Mouse (Mus musculus) mesoderm, embryonic 11.5 days (tissue): ENCODE results near the gene Tmem242.
A peak's percentile ranks its signal among the peaks of the same experiment; 100 is the strongest.

Experiments used
- DNase-seq: peaks from one replicate; pipeline ENCODE4 v3.0.0-alpha.2; 2012; ENCODE audit warnings: low read depth, low spot score

Gene Tmem242

GRCm38 (mm10) chr17:5416518-5416917, 23.5 kb downstream of the Tmem242 start:
- no peak for DNase-seq

- DNase-seq = no peak
Observed at GRCm38 (mm10) chr17:5414041-5414440, 26.0 kb downstream of the Tmem242 start.

DNA sequence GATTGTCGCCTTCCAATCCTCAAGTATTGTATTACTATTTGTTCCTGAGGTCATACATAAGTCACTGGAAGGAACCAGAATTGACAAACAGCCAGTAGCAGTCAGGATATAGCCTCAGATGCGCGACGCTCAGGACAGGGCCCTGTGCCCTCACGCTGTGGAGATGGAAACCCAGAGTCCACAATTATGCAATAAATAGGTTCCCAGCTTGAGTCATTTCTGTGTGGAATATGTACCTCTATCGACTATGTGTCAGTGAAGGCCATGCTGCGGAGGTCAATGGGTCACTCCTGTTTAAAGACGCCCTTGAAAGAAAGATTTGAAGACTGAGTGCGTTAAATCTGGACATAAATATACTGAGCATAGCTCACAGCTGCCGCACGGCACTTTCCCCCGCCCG, 26.7 kb downstream of the Tmem242 start:
- no peak for DNase-seq

DNA sequence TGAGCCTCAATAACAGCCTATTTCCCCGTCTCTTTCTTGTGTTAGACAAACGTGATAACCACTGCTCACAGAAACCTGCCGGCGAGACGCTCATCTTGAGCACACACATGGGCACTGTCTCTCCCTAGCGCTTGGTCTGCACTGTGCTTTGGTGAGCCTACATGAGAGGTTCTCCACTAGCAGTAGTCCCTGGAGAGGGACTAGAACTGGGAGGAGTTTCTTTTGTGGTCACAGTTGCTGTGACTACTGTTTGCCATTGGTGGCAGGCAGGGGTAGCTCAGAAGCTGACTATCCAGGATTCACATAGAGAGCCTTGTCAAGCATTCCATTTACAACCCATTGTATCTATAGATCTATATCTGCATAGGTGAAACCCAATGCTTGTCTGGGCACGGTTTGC, 27.3 kb downstream of the Tmem242 start:
- no peak for DNase-seq

- DNase-seq = no peak
Observed at GRCm38 (mm10) chr17:5412301-5412700, 27.8 kb downstream of the Tmem242 start.

- no peak for DNase-seq
Observed at GRCm38 (mm10) chr17:5411205-5411604, 28.9 kb downstream of the Tmem242 start.

GRCm38 (mm10) chr17:5410336-5410735, 29.7 kb downstream of the Tmem242 start:
- DNase-seq = no peak

DNA sequence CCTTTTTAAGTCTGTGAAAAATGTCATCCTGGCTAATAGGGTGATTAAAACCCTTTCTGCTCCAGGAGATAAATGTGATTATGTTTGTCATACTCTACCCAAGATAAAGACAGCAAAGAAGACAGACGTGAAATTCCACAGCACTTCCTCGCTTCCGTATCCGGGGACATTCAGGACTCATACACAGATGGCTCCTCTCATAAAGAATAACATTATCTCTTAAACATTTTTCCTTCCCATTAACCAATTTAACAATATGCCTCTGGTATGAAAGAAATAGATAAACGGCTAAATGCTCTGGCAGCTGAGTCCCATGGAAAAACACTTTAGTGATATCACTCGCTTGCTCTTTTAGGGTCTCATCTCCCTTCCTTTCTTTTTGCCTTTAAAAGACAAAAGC, 33.0 kb downstream of the Tmem242 start:
- no peak for DNase-seq

- no peak for DNase-seq
Observed at GRCm38 (mm10) chr17:5406566-5406965, 33.5 kb downstream of the Tmem242 start.

- no peak for DNase-seq
Observed at GRCm38 (mm10) chr17:5403885-5404284, 36.2 kb downstream of the Tmem242 start.

DNA sequence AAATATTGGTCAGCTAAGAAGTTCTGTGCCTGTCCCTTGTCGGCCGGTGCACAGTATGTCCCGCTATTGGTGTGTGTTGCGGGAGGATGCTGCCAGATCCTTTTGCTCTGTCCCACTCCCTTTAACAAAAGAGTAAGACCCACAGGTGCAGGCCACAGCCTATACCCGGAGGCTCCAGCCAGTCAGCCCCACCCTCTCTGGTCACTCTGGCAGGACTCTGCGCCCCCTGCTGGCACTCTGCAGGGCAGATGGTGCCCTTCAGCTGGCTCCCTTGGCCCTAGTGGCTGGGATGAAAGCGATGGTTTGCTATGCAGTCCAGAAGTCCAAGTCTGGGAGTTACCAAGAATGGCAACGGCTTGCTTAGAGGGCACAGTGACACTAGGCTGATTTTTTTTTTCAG, 37.4 kb downstream of the Tmem242 start:
- peak; percentile 80 for DNase-seq

- peak; percentile 73 for DNase-seq
Observed at GRCm38 (mm10) chr17:5402069-5402468, 38.0 kb downstream of the Tmem242 start.

DNA sequence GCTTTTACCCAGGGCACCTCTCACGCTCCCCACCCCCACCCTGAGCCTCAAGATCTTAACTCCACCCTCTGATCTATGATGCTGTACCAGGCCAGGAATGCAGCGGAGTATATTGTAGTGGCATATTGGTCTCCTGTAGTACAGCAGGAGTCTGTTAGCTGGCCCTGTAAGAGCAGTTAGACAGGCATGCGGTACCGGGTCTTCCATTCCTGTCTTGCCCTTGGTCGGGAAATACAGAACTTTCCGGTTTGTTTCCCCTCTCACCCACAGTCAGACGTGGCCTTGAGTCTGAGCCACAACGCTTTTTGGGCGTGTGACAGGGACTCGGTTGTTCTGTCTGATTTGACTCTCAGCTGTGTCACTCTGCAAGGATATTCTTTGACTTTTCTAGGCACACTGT, 38.8 kb downstream of the Tmem242 start:
- DNase-seq = no peak

DNA sequence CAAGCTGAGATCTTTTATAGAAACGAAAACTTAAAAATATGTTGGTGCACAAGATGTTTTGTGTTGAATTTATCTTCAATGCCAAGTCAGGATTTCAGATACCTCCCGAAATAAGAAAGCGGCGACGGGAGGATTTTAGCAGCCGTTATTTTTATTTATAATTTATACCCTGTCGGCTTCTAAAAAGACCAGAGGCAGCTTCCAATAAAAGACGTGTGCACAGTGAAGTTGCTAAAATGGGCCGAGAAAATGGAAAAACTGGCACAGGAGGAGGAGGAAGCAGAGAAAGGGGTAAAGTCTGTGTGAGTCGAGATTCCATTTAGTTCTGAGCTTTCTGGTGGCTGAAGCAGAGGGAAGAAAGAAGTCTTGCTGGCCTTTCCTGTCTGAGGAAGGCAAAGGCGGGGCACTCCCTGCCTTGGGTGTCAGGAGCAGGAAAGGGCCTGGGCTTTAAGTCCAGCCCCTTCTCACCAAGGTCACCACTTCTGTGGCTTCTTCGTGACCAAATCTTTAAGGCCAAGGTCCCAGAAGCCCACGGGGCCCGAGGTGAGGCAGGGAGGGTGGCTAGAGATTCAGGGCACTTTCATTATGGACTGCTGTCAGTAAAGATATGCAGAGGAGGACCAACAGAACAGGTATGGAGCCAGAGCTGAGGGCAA, 39.5 kb downstream of the Tmem242 start:
- no peak for DNase-seq

GRCm38 (mm10) chr17:5397148-5398007, 42.7 kb downstream of the Tmem242 start:
- peak; percentile 90 for DNase-seq

DNA sequence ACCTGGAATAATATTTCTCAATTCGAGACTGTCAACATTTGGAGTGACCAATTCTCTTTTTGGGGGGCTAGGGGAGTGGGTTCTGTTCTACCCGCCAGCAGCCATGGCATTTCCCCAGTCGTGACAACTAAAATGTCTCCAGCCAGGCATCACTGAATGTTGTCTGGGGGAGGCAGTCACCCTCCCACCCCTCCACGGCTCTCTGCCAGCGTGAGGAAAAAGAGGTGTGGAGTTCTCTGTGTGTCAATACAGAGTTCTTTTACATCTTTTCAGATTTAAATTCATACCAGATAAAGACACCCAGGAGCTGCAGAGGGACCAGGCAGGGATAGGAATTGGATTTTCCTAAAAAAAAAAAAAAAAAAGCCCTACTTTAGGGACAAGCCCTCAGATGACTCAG, 43.8 kb downstream of the Tmem242 start:
- no peak for DNase-seq

DNA sequence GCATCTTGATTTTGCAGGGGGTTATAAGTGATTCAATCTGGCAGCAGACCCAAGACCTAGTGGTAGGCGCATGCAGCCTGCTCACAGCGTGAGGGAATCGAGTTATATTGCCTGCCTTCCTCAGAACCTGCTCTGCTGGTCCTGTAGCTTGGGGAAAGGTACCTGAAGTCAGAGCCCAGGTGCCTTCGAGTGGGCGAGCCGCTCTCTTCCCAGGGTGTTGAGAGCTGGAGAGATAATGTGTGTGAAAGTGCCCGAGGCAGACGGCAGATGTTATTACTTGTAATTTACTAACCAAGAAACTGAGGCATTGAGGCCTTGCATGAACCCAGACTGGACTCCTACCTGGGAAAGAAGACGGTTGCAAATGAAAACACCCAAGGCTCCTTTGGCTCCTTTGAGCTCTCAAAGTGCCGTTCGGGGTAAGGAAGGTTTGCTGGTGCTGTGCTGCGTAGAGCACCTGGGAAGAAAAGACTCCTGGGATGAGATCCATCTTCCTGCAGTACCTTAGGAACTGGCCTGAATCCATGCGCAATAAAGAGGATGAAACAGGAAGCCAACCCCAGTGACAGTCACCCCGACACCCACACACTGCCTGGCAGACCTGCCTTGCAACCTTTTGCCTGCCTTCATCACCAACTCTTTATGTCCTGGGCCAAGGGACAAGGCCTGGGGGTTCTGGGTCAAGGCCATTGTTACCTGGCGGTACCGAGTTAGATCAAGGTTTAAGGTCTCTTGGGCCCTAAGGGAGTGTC, 44.4 kb downstream of the Tmem242 start:
- DNase-seq = no peak

- DNase-seq = no peak
Observed at GRCm38 (mm10) chr17:5390682-5391081, 49.4 kb downstream of the Tmem242 start.

- DNase-seq = no peak
Observed at GRCm38 (mm10) chr17:5388351-5388750, 51.7 kb downstream of the Tmem242 start.

DNA sequence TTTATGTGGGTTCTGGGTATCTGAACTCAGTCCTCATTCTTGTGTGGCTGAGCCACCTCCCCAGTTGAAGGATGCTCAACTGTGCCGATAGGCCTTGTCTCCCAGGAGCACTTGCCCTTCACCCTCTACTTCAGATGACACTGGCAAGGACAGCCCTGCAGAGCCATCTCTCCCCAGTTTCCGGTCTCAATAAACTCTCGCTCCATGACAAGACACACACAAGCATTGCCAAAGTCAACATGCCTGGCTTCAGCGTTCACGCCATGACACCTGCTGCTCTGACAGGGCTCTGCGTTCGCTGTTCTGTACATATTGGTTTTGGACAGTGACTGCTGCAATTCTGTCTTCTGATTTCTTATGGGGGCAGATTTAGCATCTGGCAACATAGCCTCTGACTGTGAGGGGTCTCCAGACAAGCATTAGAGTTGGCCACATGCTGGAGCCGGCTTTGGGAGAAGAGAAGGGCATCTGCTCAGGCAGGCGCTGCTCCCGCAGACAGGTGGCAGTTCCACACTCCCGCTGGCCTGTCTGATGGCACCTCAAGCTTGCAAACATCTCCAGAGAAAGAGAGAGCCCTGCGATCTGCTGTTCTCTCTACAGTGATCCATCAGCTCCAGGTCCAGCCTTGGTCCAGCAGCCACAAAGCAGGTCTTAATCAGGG, 53.0 kb downstream of the Tmem242 start:
- DNase-seq = no peak

- DNase-seq = no peak
Observed at GRCm38 (mm10) chr17:5385694-5386093, 54.4 kb downstream of the Tmem242 start.

- no peak for DNase-seq
Observed at GRCm38 (mm10) chr17:5377930-5378310, 62.1 kb downstream of the Tmem242 start.
